Mouse (Mus musculus) heart, embryonic 16.5 days (tissue): ENCODE data around the gene Ano10. TPM values are rescaled to one million over a fixed set of nuclear protein-coding genes. Genes with fewer than 3 reads are reported as not detected.

Experiments used
- ATAC-seq: fragments of 200-750 bp; cut with Nextera tagmentation; replicated peaks from 2 replicates; pipeline ENCODE4 v1.8.0; 2017; ENCODE audit warnings: moderate number of reproducible peaks; ENCODE audit not compliant: insufficient read depth, low FRiP score; ENCODE audit errors: extremely low read depth
- H3K27ac ChIP-seq: fragments of 300-500 bp; sonication (generic); 2 replicates; pipeline ENCODE4 v1.5.1; 2014; ENCODE audit warnings: mild to moderate bottlenecking, low read length, control low read depth, moderate library complexity
- H3K27me3 ChIP-seq: fragments of 300-500 bp; sonication (generic); 2 replicates; pipeline ENCODE4 v1.6.1; 2014; ENCODE audit warnings: low read length, mixed read lengths; ENCODE audit not compliant: control insufficient read depth, insufficient read depth
- H3K36me3 ChIP-seq: fragments of 300-500 bp; sonication (generic); 2 replicates; pipeline ENCODE4 v1.6.1; 2014; ENCODE audit not compliant: control insufficient read depth, insufficient read depth
- H3K4me1 ChIP-seq: fragments of 300-500 bp; sonication (generic); 2 replicates; pipeline ENCODE4 v1.6.1; 2014; ENCODE audit warnings: low read length, mixed read lengths; ENCODE audit not compliant: control insufficient read depth, insufficient read depth
- H3K4me2 ChIP-seq: fragments of 300-500 bp; sonication (generic); 2 replicates; pipeline ENCODE4 v1.6.1; 2014; ENCODE audit warnings: low read depth, mild to moderate bottlenecking, control low read depth, low read length
- H3K4me3 ChIP-seq: fragments of 300-500 bp; sonication (generic); 2 replicates; pipeline ENCODE4 v1.5.1; 2014; ENCODE audit warnings: mild to moderate bottlenecking, control low read depth, low read length
- H3K9ac ChIP-seq: fragments of 300-500 bp; sonication (generic); 2 replicates; pipeline ENCODE4 v1.6.1; 2014; ENCODE audit warnings: low read length, control low read depth
- H3K9me3 ChIP-seq: fragments of 300-500 bp; sonication (generic); replicated peaks from 2 replicates; pipeline ENCODE4 v1.6.1; 2016; ENCODE audit warnings: low read length; ENCODE audit not compliant: control insufficient read depth
- WGBS: fragments of 180-500 bp; shearing (Covaris S2); extraction: QIAGEN DNeasy Blood & Tissue Kit; methylation state at CpG from one replicate; pipeline ENCODE4 v1.1.7; 2014; 5-methylcytosine and 5-hydroxymethylcytosine counted together
- polyA plus RNA-seq: library from polyadenylated mRNA; unstranded; fragments of >200 nt; fragmentation: Nextera tagmentation; extraction: Ambion mirVana; gene quantifications from 2 replicates; pipeline ENCODE4 v1.2.1, GENCODE M21; 2015

Gene Ano10
- polyA plus RNA-seq, 1 experiment from 2014 or later, result 27.3 TPM

GRCm38 (mm10) chr9:122156389-122157078 lies 137.7 kb downstream of the Ano10 start:
- Histone ChIP-seq H3K9ac (no peak overlapping the region), H3K9me3 (0 out of 2 replicates have a peak, but pooled peaks cover 3% of the 10 kb centered on the region), H3K27ac (no peak overlapping the region), H3K4me1 (peaks cover 23% of the 10 kb centered on the region), H3K4me2 (no peak overlapping the region), H3K36me3 (peaks cover 20% of the 10 kb centered on the region), H3K4me3 (no peak overlapping the region), H3K27me3 (no peaks in the 10 kb centered on the region)
- 78% methylated on average over 5 of the region's 5 CpGs for WGBS
- no peak for ATAC-seq

DNA sequence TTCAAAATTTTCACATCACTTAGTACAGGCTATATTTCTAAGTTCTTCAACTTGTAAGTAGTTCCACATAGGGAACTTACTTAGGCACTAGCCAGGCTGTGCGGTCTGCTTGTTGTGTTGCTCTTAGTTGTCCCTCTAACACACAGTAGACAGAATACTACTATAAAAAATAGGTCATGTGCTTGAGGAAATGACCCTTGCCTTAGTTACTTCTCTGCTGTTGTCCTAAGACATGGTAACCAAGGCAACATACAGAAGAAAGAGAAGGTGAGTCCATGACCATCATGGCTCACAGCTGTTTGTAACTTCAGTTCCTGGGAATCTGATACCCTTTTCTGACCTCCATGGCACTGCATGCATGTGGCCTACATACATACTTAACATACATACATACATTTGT lies 139.0 kb downstream of the Ano10 start:
- Histone ChIP-seq H3K4me2 (no peak overlapping the region), H3K27ac (no peak overlapping the region), H3K4me3 (no peak overlapping the region), H3K4me1 (peaks cover 23% of the 10 kb centered on the region), H3K36me3 (peaks cover 11% of the 10 kb centered on the region), H3K9ac (no peak overlapping the region), H3K27me3 (no peaks in the 10 kb centered on the region), H3K9me3 (0 out of 2 replicates have a peak, but pooled peaks cover 3% of the 10 kb centered on the region)
- no peak for ATAC-seq
- WGBS, result 97% methylated on average over 1 of the region's 1 CpGs

DNA sequence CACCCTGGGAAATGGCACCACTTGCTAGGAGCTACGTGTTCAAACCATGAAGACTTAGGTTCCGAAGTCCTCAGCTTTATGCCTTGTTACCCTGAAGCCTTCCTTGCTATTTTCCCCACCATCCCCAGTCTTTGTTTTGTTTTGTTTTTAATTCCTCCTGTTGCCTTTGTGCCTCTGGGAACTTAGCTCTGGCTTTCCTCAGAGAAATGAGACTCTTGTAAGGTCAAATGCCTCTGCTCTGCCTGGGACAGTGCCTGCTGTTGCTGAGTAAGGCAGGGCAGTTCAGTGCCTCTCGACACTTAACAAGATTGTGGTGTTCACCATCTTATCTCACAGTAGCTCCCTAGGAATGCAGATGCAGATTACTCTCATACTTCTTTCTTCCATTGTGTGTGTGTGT lies 140.8 kb downstream of the Ano10 start:
- H3K27me3 ChIP-seq, result no peaks in the 10 kb centered on the region
- 67% methylated on average over 3 of the region's 3 CpGs for WGBS
- H3K27ac ChIP-seq, result no peak overlapping the region
- no peak overlapping the region for H3K4me3 ChIP-seq
- H3K36me3 ChIP-seq, result peaks cover 6% of the 10 kb centered on the region
- H3K9ac ChIP-seq, result no peak overlapping the region
- 0 out of 2 replicates have a peak, but pooled peaks cover 3% of the 10 kb centered on the region for H3K9me3 ChIP-seq
- peaks cover 19% of the 10 kb centered on the region for H3K4me1 ChIP-seq
- ATAC-seq, result no peak
- H3K4me2 ChIP-seq, result no peak overlapping the region

DNA sequence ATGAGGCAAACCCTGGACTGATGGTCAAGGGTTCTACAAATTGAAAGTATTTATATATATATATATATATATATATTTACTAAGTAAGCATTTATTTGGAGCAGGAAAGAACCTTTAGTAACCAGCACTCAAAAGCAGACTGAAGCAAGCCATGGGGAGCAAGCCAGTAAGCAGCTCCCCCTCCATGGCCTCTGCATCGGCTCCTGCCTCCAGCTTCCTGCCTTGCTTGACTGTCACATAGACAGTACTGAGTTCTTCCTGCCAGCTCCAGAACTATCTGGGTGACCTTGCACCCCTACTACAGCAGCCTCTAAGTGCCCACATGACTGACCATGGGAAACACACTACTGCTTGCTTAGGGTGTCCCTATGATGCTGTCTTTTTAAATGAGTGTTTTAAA lies 141.7 kb downstream of the Ano10 start:
- H3K4me3 ChIP-seq, result no peak overlapping the region
- 0 out of 2 replicates have a peak, but pooled peaks cover 3% of the 10 kb centered on the region for H3K9me3 ChIP-seq
- no peaks in the 10 kb centered on the region for H3K27me3 ChIP-seq
- H3K27ac ChIP-seq, result no peak overlapping the region
- 29% methylated on average over 1 of the region's 1 CpGs for WGBS
- H3K9ac ChIP-seq, result no peak overlapping the region
- no peak overlapping the region for H3K4me2 ChIP-seq
- peaks cover 12% of the 10 kb centered on the region for H3K4me1 ChIP-seq
- peaks cover 6% of the 10 kb centered on the region for H3K36me3 ChIP-seq
- no peak for ATAC-seq

GRCm38 (mm10) chr9:122152063-122152462 lies 142.2 kb downstream of the Ano10 start:
- ATAC-seq, result no peak
- no peak overlapping the region for H3K27ac ChIP-seq
- no peak overlapping the region for H3K9ac ChIP-seq
- H3K4me3 ChIP-seq, result no peak overlapping the region
- peaks cover 12% of the 10 kb centered on the region for H3K4me1 ChIP-seq
- no peaks in the 10 kb centered on the region for H3K27me3 ChIP-seq
- no peak overlapping the region for H3K4me2 ChIP-seq
- H3K9me3 ChIP-seq, result 0 out of 2 replicates have a peak, but pooled peaks cover 3% of the 10 kb centered on the region
- peaks cover 6% of the 10 kb centered on the region for H3K36me3 ChIP-seq
- WGBS, result 82% methylated on average over 4 of the region's 4 CpGs

- whole genome bisulfite sequencing, result 83% methylated on average over 9 of the region's 9 CpGs
- H3K4me3 ChIP-seq, result no peak overlapping the region
Measured at GRCm38 (mm10) chr9:122149997-122150826, 144.0 kb downstream of the Ano10 start.

GRCm38 (mm10) chr9:122148356-122148755 lies 145.9 kb downstream of the Ano10 start:
- no peak overlapping the region for H3K27ac ChIP-seq
- WGBS, result 83% methylated on average over 3 of the region's 3 CpGs
- H3K9me3 ChIP-seq, result peaks cover 5% of the 10 kb centered on the region; the same call in 1 of the 2 replicates
- no peaks in the 10 kb centered on the region for H3K27me3 ChIP-seq
- H3K4me1 ChIP-seq, result peaks cover 18% of the 10 kb centered on the region
- ATAC-seq, result no peak
- H3K36me3 ChIP-seq, result peaks cover 30% of the 10 kb centered on the region
- H3K9ac ChIP-seq, result no peak overlapping the region
- H3K4me2 ChIP-seq, result no peak overlapping the region
- no peak overlapping the region for H3K4me3 ChIP-seq

More at GRCm38 (mm10) chr9:122149997-122150826, 144.0 kb downstream of the Ano10 start:
- Histone ChIP-seq H3K9ac (no peak overlapping the region), H3K9me3 (no peaks in the 10 kb centered on the region; the same call in 1 of the 2 replicates), H3K27ac (no peak overlapping the region), H3K4me1 (peaks cover 23% of the 10 kb centered on the region), H3K27me3 (no peaks in the 10 kb centered on the region), H3K4me2 (no peak overlapping the region), H3K36me3 (peaks cover 14% of the 10 kb centered on the region)
- ATAC-seq, result no peak

- ATAC-seq, result no peak
- peak overlapping the region; percentile 27; the same call in 1 of the 2 replicates for H3K27ac ChIP-seq
Measured at GRCm38 (mm10) chr9:122146124-122146870, 147.9 kb downstream of the Ano10 start.

More at GRCm38 (mm10) chr9:122146124-122146870, 147.9 kb downstream of the Ano10 start:
- no peaks in the 10 kb centered on the region for H3K27me3 ChIP-seq
- H3K9ac ChIP-seq, result no peak overlapping the region
- peaks cover 30% of the 10 kb centered on the region for H3K36me3 ChIP-seq
- 76% methylated on average over 4 of the region's 4 CpGs for WGBS
- peaks cover 5% of the 10 kb centered on the region; the same call in 1 of the 2 replicates for H3K9me3 ChIP-seq
- H3K4me1 ChIP-seq, result peaks cover 23% of the 10 kb centered on the region
- no peak overlapping the region for H3K4me3 ChIP-seq
- H3K4me2 ChIP-seq, result no peak overlapping the region
